Mouse (Mus musculus): Measurements from ENCODE around the gene Gm21887.
"Not testable (repeated sequence)": the region's sequence is repeated elsewhere in the genome, so short reads cannot be mapped to it uniquely, and the experiment has no call there.

Gene Gm21887

GRCm38 (mm10) chrX:170009016-170009750 is at the start of gene Gm21887:
Gene Gm21887, plus strand, starts transcription at chrX:170009659.
- in situ Hi-C loops (cut with MboI, MseI): not testable (repeated sequence)

GRCm38 (mm10) chrX:169969337-169969736 is 40.1 kb upstream of the Gm21887 start:
- in situ Hi-C loops (cut with MboI, MseI): no loop called here

GRCm38 (mm10) chrX:169969765-169970164 is 39.7 kb upstream of the Gm21887 start:
- in situ Hi-C loops (cut with MboI, MseI): loop anchor here (10.0 kb wide), 1 partner anchor 55 kb away; no protein-coding TSS in a partner anchor

GRCm38 (mm10) chrX:169970546-169970945 is 38.9 kb upstream of the Gm21887 start:
- in situ Hi-C loops (cut with MboI, MseI): loop anchor here (10.0 kb wide), 1 partner anchor 54 kb away; no protein-coding TSS in a partner anchor

- in situ Hi-C loops (cut with MboI, MseI): loop anchor here (10.0 kb wide), 1 partner anchor 53 kb away; no protein-coding TSS in a partner anchor
These were observed 37.9 kb upstream of the Gm21887 start for GRCm38 (mm10) chrX:169971562-169971961.

- in situ Hi-C loops (cut with MboI, MseI): loop anchor here (10.0 kb wide), 1 partner anchor 53 kb away; no protein-coding TSS in a partner anchor
These were observed 37.3 kb upstream of the Gm21887 start for GRCm38 (mm10) chrX:169972131-169972530.

GRCm38 (mm10) chrX:169972791-169973494 is 36.5 kb upstream of the Gm21887 start:
- in situ Hi-C loops (cut with MboI, MseI): loop anchor here (10.0 kb wide), 1 partner anchor 52 kb away; no protein-coding TSS in a partner anchor

- in situ Hi-C loops (cut with MboI, MseI): loop anchor here (10.0 kb wide), 1 partner anchor 51 kb away; no protein-coding TSS in a partner anchor
These were observed 35.7 kb upstream of the Gm21887 start for GRCm38 (mm10) chrX:169973806-169974205.

GRCm38 (mm10) chrX:169974456-169974855 is 35.0 kb upstream of the Gm21887 start:
- in situ Hi-C loops (cut with MboI, MseI): loop anchor here (10.0 kb wide), 1 partner anchor 50 kb away; no protein-coding TSS in a partner anchor

- in situ Hi-C loops (cut with MboI, MseI): loop anchor here (10.0 kb wide), 1 partner anchor 50 kb away; no protein-coding TSS in a partner anchor
These were observed 34.5 kb upstream of the Gm21887 start for GRCm38 (mm10) chrX:169974974-169975373.

- in situ Hi-C loops (cut with MboI, MseI): loop anchor here (10.0 kb wide), 1 partner anchor 49 kb away; no protein-coding TSS in a partner anchor
These were observed 33.8 kb upstream of the Gm21887 start for GRCm38 (mm10) chrX:169975681-169976131.

GRCm38 (mm10) chrX:169976340-169976739 is 33.1 kb upstream of the Gm21887 start:
- in situ Hi-C loops (cut with MboI, MseI): loop anchor here (10.0 kb wide), 1 partner anchor 48 kb away; no protein-coding TSS in a partner anchor

- in situ Hi-C loops (cut with MboI, MseI): loop anchor here (10.0 kb wide), 1 partner anchor 47 kb away; no protein-coding TSS in a partner anchor
These were observed 31.5 kb upstream of the Gm21887 start for GRCm38 (mm10) chrX:169977856-169978435.

- in situ Hi-C loops (cut with MboI, MseI): loop anchor here (10.0 kb wide), 1 partner anchor 46 kb away; no protein-coding TSS in a partner anchor
These were observed 30.8 kb upstream of the Gm21887 start for GRCm38 (mm10) chrX:169978436-169979381.

GRCm38 (mm10) chrX:169979461-169980202 is 29.8 kb upstream of the Gm21887 start:
- in situ Hi-C loops (cut with MboI, MseI): loop anchor here (10.0 kb wide), 2 partner anchors 45 to 765 kb away; no protein-coding TSS in a partner anchor

GRCm38 (mm10) chrX:169980203-169980556 is 29.3 kb upstream of the Gm21887 start:
- in situ Hi-C loops (cut with MboI, MseI): loop anchor here (10.0 kb wide), 1 partner anchor 765 kb away; no protein-coding TSS in a partner anchor

- in situ Hi-C loops (cut with MboI, MseI): loop anchor here (10.0 kb wide), 1 partner anchor 764 kb away; no protein-coding TSS in a partner anchor
These were observed 28.6 kb upstream of the Gm21887 start for GRCm38 (mm10) chrX:169980809-169981289.

GRCm38 (mm10) chrX:169981761-169982181 is 27.7 kb upstream of the Gm21887 start:
- in situ Hi-C loops (cut with MboI, MseI): loop anchor here (10.0 kb wide), 1 partner anchor 763 kb away; no protein-coding TSS in a partner anchor
